Mouse (Mus musculus) heart, embryonic 11.5 days (tissue): ENCODE measurements at regions not wholly inside any gene's neighbourhood (a gene's known extent, or its start where the extent isn't known, plus 50 kb on each side); places are given as distances from the start of the nearest gene placed in this dataset.
A peak's percentile ranks its signal among the peaks of the same experiment; 100 is the strongest.

ENCODE experiments used
- ATAC-seq: fragments of 200-750 bp; cut with Nextera tagmentation; replicated peaks from 2 replicates; pipeline ENCODE4 v1.8.0; 2017; ENCODE audit warnings: moderate library complexity; ENCODE audit not compliant: insufficient number of reproducible peaks, low FRiP score, low TSS enrichment
- H3K27ac ChIP-seq: fragments of 300-500 bp; sonication (generic); 2 replicates; pipeline ENCODE4 v1.5.1; 2014; ENCODE audit warnings: mild to moderate bottlenecking, low read depth, low read length
- H3K27me3 ChIP-seq: fragments of 300-500 bp; sonication (generic); 2 replicates; pipeline ENCODE4 v1.6.1; 2014; ENCODE audit warnings: mild to moderate bottlenecking, low read length, mixed read lengths; ENCODE audit not compliant: control insufficient read depth, insufficient read depth
- H3K36me3 ChIP-seq: fragments of 300-500 bp; sonication (generic); 2 replicates; pipeline ENCODE4 v1.6.1; 2014; ENCODE audit warnings: mild to moderate bottlenecking, low read length, moderate library complexity, mixed read lengths; ENCODE audit not compliant: control insufficient read depth, insufficient read depth
- H3K4me1 ChIP-seq: fragments of 300-500 bp; sonication (generic); 2 replicates; pipeline ENCODE4 v1.6.1; 2014; ENCODE audit warnings: low read length; ENCODE audit not compliant: control insufficient read depth, insufficient read depth
- H3K4me2 ChIP-seq: fragments of 300-500 bp; sonication (generic); 2 replicates; pipeline ENCODE4 v1.6.1; 2014; ENCODE audit warnings: mild to moderate bottlenecking, moderate library complexity
- H3K4me3 ChIP-seq: fragments of 300-500 bp; sonication (generic); 2 replicates; pipeline ENCODE4 v1.5.1; 2014; ENCODE audit warnings: low read depth, low read length
- H3K9ac ChIP-seq: fragments of 300-500 bp; sonication (generic); 2 replicates; pipeline ENCODE4 v1.6.1; 2014; ENCODE audit warnings: mild to moderate bottlenecking, low read depth, low read length, moderate library complexity
- H3K9me3 ChIP-seq: fragments of 300-500 bp; sonication (generic); replicated peaks from 2 replicates; pipeline ENCODE4 v1.6.1; 2016; ENCODE audit warnings: low read length; ENCODE audit not compliant: control insufficient read depth
- WGBS: fragments of 180-500 bp; shearing (Covaris S2); extraction: QIAGEN DNeasy Blood & Tissue Kit; methylation state at CpG from one replicate; pipeline ENCODE4 v1.1.7; 2014; ENCODE audit not compliant: insufficient replicate concordance; 5-methylcytosine and 5-hydroxymethylcytosine counted together

GRCm38 (mm10) chr11:65402460-65403154, 132.8 kb upstream of the Myocd start:
- H3K36me3 ChIP-seq, result no peaks in the 10 kb centered on the region
- ATAC-seq, result no peak
- no peaks in the 10 kb centered on the region for H3K9me3 ChIP-seq
- no peak overlapping the region for H3K4me3 ChIP-seq
- H3K27me3 ChIP-seq, result no peaks in the 10 kb centered on the region
- WGBS, result 70% methylated on average over 12 of the region's 12 CpGs
- no peak overlapping the region for H3K9ac ChIP-seq
- H3K4me2 ChIP-seq, result no peak overlapping the region
- no peak overlapping the region for H3K27ac ChIP-seq
- no peaks in the 10 kb centered on the region for H3K4me1 ChIP-seq

- Histone ChIP-seq H3K4me1 (peaks cover 5% of the 10 kb centered on the region), H3K27me3 (no peaks in the 10 kb centered on the region), H3K36me3 (no peaks in the 10 kb centered on the region), H3K9ac (no peak overlapping the region), H3K4me2 (no peak overlapping the region), H3K4me3 (no peak overlapping the region), H3K9me3 (no peaks in the 10 kb centered on the region), H3K27ac (no peak overlapping the region)
- no peak for ATAC-seq
- WGBS, result 76% methylated on average over 3 of the region's 3 CpGs
Measured at GRCm38 (mm10) chr11:65389238-65389637, 119.4 kb upstream of the Myocd start.

GRCm38 (mm10) chr11:65386291-65387061, 116.7 kb upstream of the Myocd start:
- no peak for ATAC-seq

GRCm38 (mm10) chr11:65375361-65375760, 105.6 kb upstream of the Myocd start:
- H3K4me1 ChIP-seq, result no peaks in the 10 kb centered on the region
- H3K36me3 ChIP-seq, result no peaks in the 10 kb centered on the region
- WGBS, result 72% methylated on average over 5 of the region's 5 CpGs
- no peak overlapping the region for H3K27ac ChIP-seq
- no peaks in the 10 kb centered on the region for H3K27me3 ChIP-seq
- H3K4me3 ChIP-seq, result no peak overlapping the region
- H3K9ac ChIP-seq, result no peak overlapping the region
- H3K4me2 ChIP-seq, result no peak overlapping the region
- no peaks in the 10 kb centered on the region for H3K9me3 ChIP-seq
- no peak for ATAC-seq

More at GRCm38 (mm10) chr11:65386291-65387061, 116.7 kb upstream of the Myocd start:
- Histone ChIP-seq H3K27me3 (no peaks in the 10 kb centered on the region), H3K36me3 (no peaks in the 10 kb centered on the region), H3K9ac (0 out of 2 replicates have a peak overlapping the region, but pooled peaks have one; percentile 12), H3K4me1 (peaks cover 5% of the 10 kb centered on the region), H3K4me2 (no peak overlapping the region; the same call in 1 of the 2 replicates), H3K4me3 (no peak overlapping the region), H3K27ac (peak overlapping the region; percentile 41), H3K9me3 (no peaks in the 10 kb centered on the region)
- WGBS, result 37% methylated on average over 14 of the region's 14 CpGs

GRCm38 (mm10) chr11:65373136-65373535, 103.3 kb upstream of the Myocd start:
- Histone ChIP-seq H3K4me2 (no peak overlapping the region), H3K27me3 (no peaks in the 10 kb centered on the region), H3K4me1 (0 out of 2 replicates have a peak, but pooled peaks cover 1% of the 10 kb centered on the region), H3K9ac (no peak overlapping the region), H3K4me3 (no peak overlapping the region), H3K27ac (no peak overlapping the region), H3K36me3 (no peaks in the 10 kb centered on the region), H3K9me3 (no peaks in the 10 kb centered on the region)
- WGBS, result 87% methylated on average over 4 of the region's 4 CpGs
- ATAC-seq, result no peak

- 72% methylated on average over 9 of the region's 9 CpGs for WGBS
- H3K27ac ChIP-seq, result no peak overlapping the region
- H3K9ac ChIP-seq, result no peak overlapping the region
- no peak overlapping the region for H3K4me2 ChIP-seq
- H3K27me3 ChIP-seq, result no peaks in the 10 kb centered on the region
- H3K4me1 ChIP-seq, result peaks cover 6% of the 10 kb centered on the region
- no peak for ATAC-seq
- no peaks in the 10 kb centered on the region for H3K36me3 ChIP-seq
- H3K4me3 ChIP-seq, result no peak overlapping the region
- no peaks in the 10 kb centered on the region for H3K9me3 ChIP-seq
Measured at GRCm38 (mm10) chr11:65372309-65372811, 102.6 kb upstream of the Myocd start.

- no peak overlapping the region for H3K9ac ChIP-seq
- no peak for ATAC-seq
- H3K9me3 ChIP-seq, result no peaks in the 10 kb centered on the region
- H3K4me2 ChIP-seq, result no peak overlapping the region
- H3K27me3 ChIP-seq, result no peaks in the 10 kb centered on the region
- H3K4me3 ChIP-seq, result no peak overlapping the region
- no peaks in the 10 kb centered on the region for H3K36me3 ChIP-seq
- peak overlapping the region; percentile 30; the same call in 1 of the 2 replicates for H3K27ac ChIP-seq
- peaks cover 26% of the 10 kb centered on the region for H3K4me1 ChIP-seq
- WGBS, result 69% methylated on average over 5 of the region's 5 CpGs
Measured at GRCm38 (mm10) chr11:65367825-65368224, 98.0 kb upstream of the Myocd start.

GRCm38 (mm10) chr11:65366677-65367370, 97.0 kb upstream of the Myocd start:
- peaks cover 26% of the 10 kb centered on the region for H3K4me1 ChIP-seq
- H3K36me3 ChIP-seq, result no peaks in the 10 kb centered on the region
- H3K4me2 ChIP-seq, result no peak overlapping the region
- no peaks in the 10 kb centered on the region for H3K27me3 ChIP-seq
- no peak overlapping the region for H3K9ac ChIP-seq
- no peak overlapping the region for H3K4me3 ChIP-seq
- WGBS, result 49% methylated on average over 8 of the region's 8 CpGs
- H3K27ac ChIP-seq, result peak overlapping the region; percentile 82
- ATAC-seq, result no peak
- H3K9me3 ChIP-seq, result no peaks in the 10 kb centered on the region
